Mouse (Mus musculus) leukemia stem cell, adult 10-12 weeks (primary cell): ENCODE measurements around the gene Olfr791. TPM values are rescaled to one million over a fixed set of nuclear protein-coding genes. Genes with fewer than 3 reads are reported as not detected.

Source experiments
- polyA plus RNA-seq: library from polyadenylated mRNA; stranded (reverse); fragments of >175 nt; gene quantifications from 2 replicates; pipeline ENCODE4 v1.2.3, GENCODE M21; 2012; ENCODE audit warnings: low replicate concordance

Olfr791 gene
- not detected in 2 replicates for polyA plus RNA-seq

DNA sequence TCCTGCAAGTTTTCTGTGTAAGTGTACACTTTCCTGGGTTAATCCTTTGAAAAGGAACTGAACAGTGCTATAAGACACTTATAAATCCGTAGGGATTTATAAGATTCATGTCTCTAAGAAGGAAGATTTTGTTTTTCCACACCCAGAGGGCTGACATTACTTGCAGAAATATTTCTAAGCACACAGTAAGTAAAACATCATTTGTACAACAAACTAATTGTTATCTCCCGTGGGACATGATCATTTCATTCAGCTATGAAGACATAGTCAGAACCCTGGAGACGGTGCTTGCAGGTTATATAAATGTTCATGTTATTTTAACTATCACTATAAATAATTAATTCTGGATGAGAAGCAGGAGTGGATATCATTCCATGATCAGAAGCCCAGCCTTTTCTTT is at the start of gene Olfr791:
Gene Olfr791 (plus strand): TSS at position 301 of the 400 bp plus-strand sequence.

DNA sequence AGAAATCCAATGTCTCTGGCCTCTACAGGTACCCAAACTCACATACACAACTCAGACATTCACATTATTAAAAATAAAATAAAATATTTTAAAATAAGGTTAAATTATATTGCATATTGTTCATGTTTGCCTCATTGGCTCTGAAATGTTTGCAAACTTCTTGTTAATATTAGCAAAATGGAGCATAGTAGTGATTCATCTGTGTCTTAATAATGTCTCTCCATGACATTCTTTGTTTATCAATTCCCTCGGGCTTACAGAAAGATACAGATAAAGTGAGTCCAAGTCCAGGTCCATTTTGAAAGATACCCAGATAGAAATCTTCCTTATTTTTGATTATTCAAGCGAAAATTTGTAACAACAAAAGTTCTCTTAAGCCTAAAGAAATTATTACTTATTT is 37.1 kb upstream of the Olfr791 start, which contains the start of gene Olfr789:
Gene Olfr789 (plus strand): TSS at position 301 of the 400 bp plus-strand sequence.

DNA sequence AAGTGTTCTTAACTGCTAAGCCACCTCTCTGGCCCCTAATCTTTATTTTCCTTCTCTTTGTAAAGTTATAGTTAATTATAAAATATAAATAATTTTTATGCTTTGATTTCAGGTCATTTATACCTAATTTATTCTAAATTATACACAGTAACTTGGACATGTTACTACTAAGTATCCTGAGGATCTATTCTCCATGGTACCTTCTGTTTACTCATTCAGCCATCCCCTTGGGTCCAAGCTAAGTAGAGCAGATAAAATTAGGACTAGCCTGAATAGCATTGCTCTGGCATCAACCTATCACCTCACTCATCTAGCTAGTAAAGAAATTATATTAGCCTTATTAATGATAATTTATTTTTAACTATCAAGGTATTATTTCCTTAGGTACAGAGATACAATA is 23.4 kb upstream of the Olfr791 start, which contains the start of gene Olfr790:
Gene Olfr790 (plus strand): TSS at position 301 of the 400 bp plus-strand sequence.

DNA sequence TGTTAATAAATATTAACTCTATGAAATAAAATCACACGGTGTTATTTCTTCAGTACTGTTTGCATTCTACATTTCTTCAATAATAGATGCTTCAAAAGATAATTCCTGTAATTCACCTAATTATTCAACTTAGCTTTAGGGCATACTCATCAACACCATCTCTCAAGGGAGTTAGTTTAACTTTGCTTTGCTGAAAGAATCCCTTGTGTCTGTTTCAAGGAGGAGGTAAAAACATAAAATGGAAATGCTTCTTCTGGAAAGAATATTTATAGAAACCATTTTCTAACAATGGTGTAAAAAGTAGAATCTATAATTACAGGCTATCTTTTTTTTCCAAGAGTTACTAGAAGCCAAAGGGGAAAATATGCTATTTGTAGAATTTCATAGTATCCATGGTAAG is 17.3 kb downstream of the Olfr791 start, which contains the start of gene Olfr792:
Gene Olfr792 (plus strand): TSS at position 301 of the 400 bp plus-strand sequence.

DNA sequence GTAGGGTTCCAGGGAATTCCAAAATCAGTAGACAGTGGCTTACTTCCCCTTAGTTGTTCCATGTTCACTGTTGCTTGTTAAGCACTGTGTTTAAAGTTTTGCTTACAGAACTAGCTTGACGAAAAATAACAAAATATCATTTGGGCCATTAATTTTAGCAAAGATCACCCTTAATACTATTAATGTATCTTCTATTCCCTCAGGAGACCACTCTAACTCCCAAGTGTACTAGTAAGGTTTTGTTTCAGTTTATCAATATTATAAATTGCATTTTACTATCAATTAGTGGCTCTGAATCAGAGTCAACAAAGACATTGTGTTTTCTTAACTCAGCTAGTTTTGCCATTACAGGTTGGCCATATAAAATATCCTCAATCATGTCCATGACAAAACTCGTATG is 45.8 kb downstream of the Olfr791 start, which contains the start of gene Olfr794:
Gene Olfr794 (plus strand): TSS at position 301 of the 400 bp plus-strand sequence.

Other genes with a start within 250 kb of the Olfr791 start
- gene Olfr780, start 203.7 kb upstream of the Olfr791 start, polyA plus RNA-seq = not detected in 2 replicates
- not detected in 2 replicates for gene Olfr781, start 192.9 kb upstream of the Olfr791 start, polyA plus RNA-seq
- not detected in 2 replicates for gene Olfr782, start 172.9 kb upstream of the Olfr791 start, polyA plus RNA-seq
- not detected in 2 replicates for gene Olfr784, start 137.7 kb upstream of the Olfr791 start, polyA plus RNA-seq
- not detected in 2 replicates for gene Olfr785, start 116.4 kb upstream of the Olfr791 start, polyA plus RNA-seq
- gene Olfr786, start 94.5 kb upstream of the Olfr791 start, polyA plus RNA-seq = not detected in 2 replicates
- not detected in 2 replicates for gene Olfr787, start 59.9 kb upstream of the Olfr791 start, polyA plus RNA-seq
- gene Olfr788, start 50.8 kb upstream of the Olfr791 start, polyA plus RNA-seq = not detected in 2 replicates
- gene Olfr789, start 37.0 kb upstream of the Olfr791 start, polyA plus RNA-seq = not detected in 2 replicates
- gene Olfr790, start 23.3 kb upstream of the Olfr791 start, polyA plus RNA-seq = not detected in 2 replicates
- not detected in 2 replicates for gene Olfr792, start 17.4 kb downstream of the Olfr791 start, polyA plus RNA-seq
- gene Olfr794, start 45.9 kb downstream of the Olfr791 start, polyA plus RNA-seq = not detected in 2 replicates
- not detected in 2 replicates for gene Olfr796, start 90.8 kb downstream of the Olfr791 start, polyA plus RNA-seq
- gene Olfr798, start 106.1 kb downstream of the Olfr791 start, polyA plus RNA-seq = not detected in 2 replicates
- gene Olfr799, start 115.7 kb downstream of the Olfr791 start, polyA plus RNA-seq = not detected in 2 replicates
- not detected in 2 replicates for gene Olfr800, start 135.9 kb downstream of the Olfr791 start, polyA plus RNA-seq
- 0.06 TPM in 1 of 2 replicates, not detected in the other for gene Olfr801, start 152.1 kb downstream of the Olfr791 start, polyA plus RNA-seq
- 0.05 TPM in 1 of 2 replicates, not detected in the other for gene Olfr802, start 166.4 kb downstream of the Olfr791 start, polyA plus RNA-seq
- gene Olfr803, start 172.5 kb downstream of the Olfr791 start, polyA plus RNA-seq = not detected in 2 replicates
- gene Olfr804, start 181.4 kb downstream of the Olfr791 start, polyA plus RNA-seq = not detected in 2 replicates
- not detected in 2 replicates for gene Olfr805, start 207.6 kb downstream of the Olfr791 start, polyA plus RNA-seq
- not detected in 2 replicates for gene Olfr806, start 220.1 kb downstream of the Olfr791 start, polyA plus RNA-seq
- gene Olfr807, start 236.0 kb downstream of the Olfr791 start, polyA plus RNA-seq = not detected in 2 replicates
- gene Olfr808, start 243.7 kb downstream of the Olfr791 start, polyA plus RNA-seq = not detected in 2 replicates